Mouse (Mus musculus) CD4-positive naive resting alpha-beta T cell, adult 76 days (primary cell): ENCODE data around the gene Rex2. TPM values are rescaled to one million over a fixed set of nuclear protein-coding genes. Genes with fewer than 3 reads are reported as not detected.

Experiments
- total RNA-seq: library from RNA; stranded (reverse); gene quantifications from one replicate; pipeline ENCODE4 v1.2.4, GENCODE M21; 2023

Rex2 gene
- total RNA-seq, result 0.53 TPM

GRCm38 (mm10) chr4:147021550-147021949 is at the start of gene Rex2:
Gene Rex2 (plus strand): TSS chr4:147021850.

Other genes starting within 250 kb of the Rex2 start
- not detected for gene Gm21411, start 112.3 kb upstream of the Rex2 start, total RNA-seq
- not detected for gene Zfp989, start 49.9 kb upstream of the Rex2 start, total RNA-seq
- gene Zfp991, start 110.2 kb downstream of the Rex2 start, total RNA-seq, result 4.4 TPM